27 mouse cellular contexts compared by ENCODE assay signal in genomic region chr1:170504378-170504777, GRCm38 (mm10).
A peak's percentile ranks its signal among the peaks of the same experiment; 100 is the strongest.
DNase-seq lines count a peak whose midpoint lies in the region; ATAC-seq and TF ChIP-seq lines count a peak whose summit lies in the region.
"Had no signal": no experiment of that assay in that cellular context is flagged by ENCODE, and none has a peak within 500 bp of the region (broad histone marks: within the 10 kb centered on the region; RNA-seq: fewer than 3 reads in every experiment).

No protein-coding gene starts in this region.

- peaks cover 19% of the 10 kb centered on the region for H3K4me1 ChIP-seq in forebrain, embryonic 14.5 days (ENCODE audit: control insufficient read depth, insufficient read depth, low read length)
- peaks cover 37% of the 10 kb centered on the region for H3K4me1 ChIP-seq in forebrain, embryonic 10.5 days
- H3K4me1 ChIP-seq in heart, embryonic 11.5 days (ENCODE audit: control insufficient read depth, insufficient read depth, low read length): peaks cover 49% of the 10 kb centered on the region

- no peak overlapping the region for H3K27ac ChIP-seq in forebrain, embryonic 14.5 days (ENCODE audit: low read depth, low read length)
- no peak overlapping the region for H3K27ac ChIP-seq in forebrain, embryonic 10.5 days
- H3K27ac ChIP-seq in heart, embryonic 11.5 days (ENCODE audit: low read depth, low read length): peak overlapping the region; percentile 60; the same call in 1 of the 2 replicates
- H3K27ac ChIP-seq: embryonic facial prominence, embryonic 12.5 days; kidney, embryonic 15.5 days; limb, embryonic 10.5 days; limb, embryonic 15.5 days; liver, embryonic 13.5 days; midbrain, embryonic 12.5 days; neural tube, embryonic 13.5 days had no signal

- TF ChIP-seq POLR2A in brain, embryonic 14.5 days (IDR thresholded peaks at IDR 0.05; ENCODE audit: borderline replicate concordance, extremely low read depth, insufficient read depth, insufficient read length, poor library complexity, severe bottlenecking): no peak

- H3K4me2 ChIP-seq in forebrain, embryonic 14.5 days (ENCODE audit: low read length): no peak overlapping the region
- no peak overlapping the region for H3K4me2 ChIP-seq in heart, embryonic 11.5 days
- H3K4me2 ChIP-seq: embryonic facial prominence, embryonic 12.5 days; forebrain, embryonic 12.5 days; kidney, embryonic 15.5 days; limb, embryonic 15.5 days; liver, embryonic 13.5 days; midbrain, embryonic 12.5 days; neural tube, embryonic 13.5 days had no signal

- no peak for TF ChIP-seq CTCF in brain, embryonic 14.5 days (IDR thresholded peaks at IDR 0.05; ENCODE audit: borderline replicate concordance, extremely low read depth, insufficient read depth, insufficient read length)

- no peaks in the 10 kb centered on the region for H3K27me3 ChIP-seq in forebrain, embryonic 14.5 days (replicated peaks; ENCODE audit: control insufficient read depth, insufficient read depth, low read length)
- no peaks in the 10 kb centered on the region for H3K27me3 ChIP-seq in forebrain, embryonic 10.5 days (ENCODE audit: poor library complexity, severe bottlenecking)
- H3K27me3 ChIP-seq in heart, embryonic 11.5 days (ENCODE audit: control insufficient read depth, insufficient read depth, low read length): no peaks in the 10 kb centered on the region
- H3K27me3 ChIP-seq: embryonic facial prominence, embryonic 12.5 days; forebrain, embryonic 12.5 days; kidney, embryonic 15.5 days; limb, embryonic 15.5 days; liver, embryonic 13.5 days; neural tube, embryonic 13.5 days had no signal

- H3K4me3 ChIP-seq in forebrain, embryonic 14.5 days (ENCODE audit: low read depth, low read length): no peak overlapping the region
- no peak overlapping the region for H3K4me3 ChIP-seq in forebrain, embryonic 10.5 days
- H3K4me3 ChIP-seq in heart, embryonic 11.5 days (ENCODE audit: low read depth, low read length): no peak overlapping the region
- H3K4me3 ChIP-seq: embryonic facial prominence, embryonic 12.5 days; forebrain, embryonic 12.5 days; kidney, embryonic 15.5 days; limb, embryonic 10.5 days; limb, embryonic 15.5 days; liver, embryonic 13.5 days; midbrain, embryonic 12.5 days; neural tube, embryonic 13.5 days had no signal

- H3K9ac ChIP-seq in forebrain, embryonic 14.5 days (ENCODE audit: low read length): no peak overlapping the region
- H3K9ac ChIP-seq in heart, embryonic 11.5 days (ENCODE audit: low read depth, low read length): no peak overlapping the region
- H3K9ac ChIP-seq: embryonic facial prominence, embryonic 12.5 days; forebrain, embryonic 12.5 days; kidney, embryonic 15.5 days; limb, embryonic 15.5 days; liver, embryonic 13.5 days; midbrain, embryonic 12.5 days had no signal

- H3K9me3 ChIP-seq in forebrain, embryonic 14.5 days (replicated peaks; ENCODE audit: control insufficient read depth, low read length): no peaks in the 10 kb centered on the region
- H3K9me3 ChIP-seq in forebrain, embryonic 10.5 days: no peaks in the 10 kb centered on the region
- H3K9me3 ChIP-seq in heart, embryonic 11.5 days (replicated peaks; ENCODE audit: control insufficient read depth, low read length): no peaks in the 10 kb centered on the region
- H3K9me3 ChIP-seq: embryonic facial prominence, embryonic 12.5 days; forebrain, embryonic 12.5 days; kidney, embryonic 15.5 days; limb, embryonic 10.5 days; limb, embryonic 15.5 days; liver, embryonic 13.5 days; midbrain, embryonic 12.5 days; neural tube, embryonic 13.5 days had no signal

- no peak for ATAC-seq in forebrain, embryonic 14.5 days
- ATAC-seq in heart, embryonic 11.5 days (replicated peaks; ENCODE audit: insufficient number of reproducible peaks, low FRiP score, low TSS enrichment): no peak
- ATAC-seq: CD4-positive, CD25-positive, alpha-beta regulatory T cell, adult 4 months; hindbrain, embryonic 16.5 days had no signal

- 76% methylated on average over 4 of the region's 4 CpGs for WGBS in forebrain, embryonic 14.5 days
- 91% methylated on average over 4 of the region's 4 CpGs for WGBS in forebrain, embryonic 10.5 days
- WGBS in heart, embryonic 11.5 days (ENCODE audit: insufficient replicate concordance): 59% methylated on average over 4 of the region's 4 CpGs

- H3K36me3 ChIP-seq in forebrain, embryonic 14.5 days (ENCODE audit: control insufficient read depth, insufficient read depth, low read length): no peaks in the 10 kb centered on the region
- H3K36me3 ChIP-seq in forebrain, embryonic 10.5 days (replicated peaks): no peaks in the 10 kb centered on the region
- no peaks in the 10 kb centered on the region for H3K36me3 ChIP-seq in heart, embryonic 11.5 days (ENCODE audit: control insufficient read depth, insufficient read depth, low read length)
- H3K36me3 ChIP-seq: embryonic facial prominence, embryonic 12.5 days; forebrain, embryonic 12.5 days; kidney, embryonic 15.5 days; limb, embryonic 10.5 days; limb, embryonic 15.5 days; liver, embryonic 13.5 days; midbrain, embryonic 12.5 days; neural tube, embryonic 13.5 days had no signal

- peak; percentile 43 for DNase-seq in forebrain, embryonic 14.5 days (ENCODE audit: low spot score)
- no peak for DNase-seq in forebrain, embryonic 10.5 days (ENCODE audit: extremely low spot score, low spot score)
- DNase-seq in heart, adult 18-20 months: no peak
- DNase-seq in layer of hippocampus, adult 9-11 months: peak; percentile 42
- no peak for DNase-seq in layer of hippocampus, adult 9-10 months (ENCODE audit: low spot score)
- DNase-seq in brain, embryonic 14.5 days (ENCODE audit: low read depth): peak; percentile 61
- DNase-seq: adrenal gland, postnatal 14 days; cerebellum, adult 2 months; cerebellum, postnatal 36 days; gastrocnemius, postnatal 10 days; kidney, adult 18-20 months; kidney, postnatal 25 days; liver, embryonic 13.5 days; lung, adult 18-20 months; right cerebral cortex, postnatal 4 days; thymus, adult 2 months; thymus, postnatal 36 days had no signal

Comparison
In these comparisons a context has a peak if more than half of its experiments do, and no peak if none do; other contexts are left out.
1. DNase-seq: peak in forebrain, embryonic 14.5 days (single experiment), layer of hippocampus, adult 9-11 months (single experiment) and brain, embryonic 14.5 days (single experiment); none in forebrain, embryonic 10.5 days (single experiment), heart, adult 18-20 months (0 of 2) and layer of hippocampus, adult 9-10 months (single experiment).